Mouse (Mus musculus) intestine, postnatal 0 days (tissue): ENCODE data around the gene Erv3. TPM values are rescaled to one million over a fixed set of nuclear protein-coding genes. Genes with fewer than 3 reads are reported as not detected.

Source experiments
- ATAC-seq: fragments of 200-750 bp; cut with Nextera tagmentation; 2 replicates; pipeline ENCODE4 v1.8.0; 2017; ENCODE audit warnings: mild to moderate bottlenecking, moderate TSS enrichment, moderate library complexity
- H3K27ac ChIP-seq: fragments of 300-500 bp; sonication (generic); 2 replicates; pipeline ENCODE4 v1.5.1; 2014; ENCODE audit warnings: mild to moderate bottlenecking, low read depth, low read length, moderate library complexity
- H3K27me3 ChIP-seq: fragments of 300-500 bp; sonication (generic); replicated peaks from 2 replicates; pipeline ENCODE4 v1.6.1; 2014; ENCODE audit warnings: low read length, mixed read lengths; ENCODE audit not compliant: control insufficient read depth, insufficient read depth
- H3K36me3 ChIP-seq: fragments of 300-500 bp; sonication (generic); 2 replicates; pipeline ENCODE4 v1.6.1; 2014; ENCODE audit warnings: mild to moderate bottlenecking, moderate library complexity; ENCODE audit not compliant: control insufficient read depth, insufficient read depth
- H3K4me1 ChIP-seq: fragments of 300-500 bp; sonication (generic); replicated peaks from 2 replicates; pipeline ENCODE4 v1.6.1; 2014; ENCODE audit warnings: antibody characterized with exemption, low read length, mixed read lengths; ENCODE audit not compliant: control insufficient read depth, insufficient read depth
- H3K4me2 ChIP-seq: fragments of 300-500 bp; sonication (generic); replicated peaks from 2 replicates; pipeline ENCODE4 v1.6.1; 2014; ENCODE audit warnings: low read depth, mild to moderate bottlenecking, moderate library complexity
- H3K4me3 ChIP-seq: fragments of 300-500 bp; sonication (generic); 2 replicates; pipeline ENCODE4 v1.5.1; 2014; ENCODE audit warnings: low read depth, low read length
- H3K9ac ChIP-seq: fragments of 300-500 bp; sonication (generic); 2 replicates; pipeline ENCODE4 v1.6.1; 2014; ENCODE audit warnings: mild to moderate bottlenecking, low read depth, low read length
- H3K9me3 ChIP-seq: fragments of 300-500 bp; sonication (generic); 2 replicates; pipeline ENCODE4 v1.6.1; 2016; ENCODE audit warnings: mixed run types; ENCODE audit not compliant: control insufficient read depth
- CTCF ChIP-seq: sonication (generic); IDR thresholded peaks from 2 replicates; pipeline ENCODE4 v1.5.1; 2016; ENCODE audit warnings: low read depth, mild to moderate bottlenecking, control low read depth, antibody characterized with exemption, moderate library complexity
- WGBS: fragments of 180-500 bp; shearing (Covaris S2); extraction: QIAGEN DNeasy Blood & Tissue Kit; methylation state at CpG from one replicate; pipeline ENCODE4 v1.1.7; 2014; 5-methylcytosine and 5-hydroxymethylcytosine counted together
- polyA plus RNA-seq: library from polyadenylated mRNA; unstranded; fragments of >200 nt; fragmentation: Nextera tagmentation; extraction: Ambion mirVana; gene quantifications from 2 replicates; pipeline ENCODE4 v1.2.1, GENCODE M21; 2015

Gene Erv3
- polyA plus RNA-seq, 1 experiment from 2014 or later, result not detected

- WGBS, result 42% methylated on average over 5 of the region's 5 CpGs
- H3K27me3 ChIP-seq, result no peaks in the 10 kb centered on the region
Observed at GRCm38 (mm10) chr2:131905025-131905424, 45.5 kb upstream of the Erv3 start.

GRCm38 (mm10) chr2:131902867-131903266, 43.3 kb upstream of the Erv3 start:
- peak; percentile 51; the same call in 1 of the 2 replicates for ATAC-seq
- Histone ChIP-seq H3K4me2 (no peak overlapping the region), H3K27ac (0 out of 2 replicates have a peak overlapping the region, but pooled peaks have one; percentile 51), H3K36me3 (no peaks in the 10 kb centered on the region), H3K9me3 (no peaks in the 10 kb centered on the region), H3K4me3 (no peak overlapping the region), H3K4me1 (no peaks in the 10 kb centered on the region), H3K27me3 (no peaks in the 10 kb centered on the region), H3K9ac (no peak overlapping the region)
- WGBS, result 38% methylated on average over 8 of the region's 8 CpGs
- no peak for TF ChIP-seq CTCF

More at GRCm38 (mm10) chr2:131905025-131905424, 45.5 kb upstream of the Erv3 start:
- no peak for TF ChIP-seq CTCF
- Histone ChIP-seq H3K4me1 (no peaks in the 10 kb centered on the region), H3K9me3 (no peaks in the 10 kb centered on the region), H3K9ac (no peak overlapping the region), H3K36me3 (no peaks in the 10 kb centered on the region), H3K4me3 (no peak overlapping the region), H3K4me2 (no peak overlapping the region), H3K27ac (no peak overlapping the region)
- ATAC-seq, result no peak

GRCm38 (mm10) chr2:131902423-131902822, 42.9 kb upstream of the Erv3 start:
- Histone ChIP-seq H3K4me1 (no peaks in the 10 kb centered on the region), H3K9ac (no peak overlapping the region), H3K27ac (no peak overlapping the region), H3K27me3 (no peaks in the 10 kb centered on the region), H3K9me3 (no peaks in the 10 kb centered on the region), H3K4me3 (no peak overlapping the region), H3K4me2 (no peak overlapping the region), H3K36me3 (no peaks in the 10 kb centered on the region)
- no peak for TF ChIP-seq CTCF
- 28% methylated on average over 3 of the region's 3 CpGs for WGBS
- no peak for ATAC-seq

- Histone ChIP-seq H3K36me3 (no peaks in the 10 kb centered on the region), H3K9ac (no peak overlapping the region), H3K9me3 (no peaks in the 10 kb centered on the region), H3K27me3 (no peaks in the 10 kb centered on the region), H3K4me3 (no peak overlapping the region), H3K4me2 (no peak overlapping the region), H3K4me1 (no peaks in the 10 kb centered on the region), H3K27ac (no peak overlapping the region)
- TF ChIP-seq CTCF, result no peak
- no peak for ATAC-seq
- 89% methylated on average over 12 of the region's 12 CpGs for WGBS
Observed at GRCm38 (mm10) chr2:131897336-131898109, 38.0 kb upstream of the Erv3 start.

GRCm38 (mm10) chr2:131896011-131896410, 36.5 kb upstream of the Erv3 start:
- no peak overlapping the region for H3K4me3 ChIP-seq
- H3K36me3 ChIP-seq, result no peaks in the 10 kb centered on the region
- H3K9ac ChIP-seq, result no peak overlapping the region
- H3K4me1 ChIP-seq, result no peaks in the 10 kb centered on the region
- H3K27me3 ChIP-seq, result no peaks in the 10 kb centered on the region
- H3K27ac ChIP-seq, result no peak overlapping the region
- no peak overlapping the region for H3K4me2 ChIP-seq
- no peaks in the 10 kb centered on the region for H3K9me3 ChIP-seq
- no peak for ATAC-seq
- 83% methylated on average over 4 of the region's 4 CpGs for WGBS
- no peak for TF ChIP-seq CTCF

- no peak for ATAC-seq
- no peaks in the 10 kb centered on the region for H3K9me3 ChIP-seq
- no peak for TF ChIP-seq CTCF
- H3K4me1 ChIP-seq, result no peaks in the 10 kb centered on the region
- no peaks in the 10 kb centered on the region for H3K27me3 ChIP-seq
- H3K36me3 ChIP-seq, result no peaks in the 10 kb centered on the region
- 58% methylated on average over 2 of the region's 2 CpGs for WGBS
- no peak overlapping the region for H3K9ac ChIP-seq
- no peak overlapping the region for H3K4me2 ChIP-seq
- no peak overlapping the region for H3K27ac ChIP-seq
- no peak overlapping the region for H3K4me3 ChIP-seq
Observed at GRCm38 (mm10) chr2:131895106-131895505, 35.6 kb upstream of the Erv3 start.
